Mouse (Mus musculus) stomach, postnatal 0 days (tissue): ENCODE data around the gene Edf1. TPM values are rescaled to one million over a fixed set of nuclear protein-coding genes. Genes with fewer than 3 reads are reported as not detected.

Experiments
- ATAC-seq: fragments of 200-750 bp; cut with Nextera tagmentation; 2 replicates; pipeline ENCODE4 v1.8.0; 2017; ENCODE audit not compliant: low FRiP score, low TSS enrichment
- DNase-seq: peaks from one replicate; pipeline ENCODE4 v3.0.0-alpha.2; 2016; ENCODE audit warnings: low spot score
- H3K27ac ChIP-seq: fragments of 300-500 bp; sonication (generic); replicated peaks from 2 replicates; pipeline ENCODE4 v1.5.1; 2014; ENCODE audit warnings: mild to moderate bottlenecking, control low read depth
- H3K27me3 ChIP-seq: fragments of 300-500 bp; sonication (generic); 2 replicates; pipeline ENCODE4 v1.6.1; 2014; ENCODE audit warnings: low read length; ENCODE audit not compliant: control insufficient read depth, insufficient read depth
- H3K36me3 ChIP-seq: fragments of 300-500 bp; sonication (generic); 2 replicates; pipeline ENCODE4 v1.6.1; 2014; ENCODE audit warnings: low read length, mixed read lengths; ENCODE audit not compliant: control insufficient read depth, insufficient read depth
- H3K4me1 ChIP-seq: fragments of 300-500 bp; sonication (generic); replicated peaks from 2 replicates; pipeline ENCODE4 v1.6.1; 2014; ENCODE audit warnings: antibody characterized with exemption; ENCODE audit not compliant: control insufficient read depth, insufficient read depth
- H3K4me2 ChIP-seq: fragments of 300-500 bp; sonication (generic); replicated peaks from 2 replicates; pipeline ENCODE4 v1.6.1; 2014; ENCODE audit warnings: low read depth, mild to moderate bottlenecking, control low read depth, moderate library complexity
- H3K4me3 ChIP-seq: fragments of 300-500 bp; sonication (generic); 2 replicates; pipeline ENCODE4 v1.5.1; 2014; ENCODE audit warnings: low read depth, low read length, control low read depth
- H3K9ac ChIP-seq: fragments of 300-500 bp; sonication (generic); 2 replicates; pipeline ENCODE4 v1.6.1; 2014; ENCODE audit warnings: mild to moderate bottlenecking, low read length, control low read depth, mixed read lengths
- H3K9me3 ChIP-seq: fragments of 300-500 bp; sonication (generic); 2 replicates; pipeline ENCODE4 v1.6.1; 2016; ENCODE audit warnings: low read length; ENCODE audit not compliant: control insufficient read depth
- CTCF ChIP-seq: IDR thresholded peaks from 2 replicates; pipeline ENCODE4 v1.5.1; 2016; ENCODE audit warnings: antibody characterized with exemption, low read depth, mild to moderate bottlenecking, moderate library complexity
- EP300 ChIP-seq: optimal IDR thresholded peaks from 2 replicates; pipeline ENCODE3; 2016; ENCODE audit warnings: antibody characterized with exemption
- WGBS: fragments of 180-500 bp; shearing (Covaris S2); extraction: QIAGEN DNeasy Blood & Tissue Kit; methylation state at CpG from one replicate; pipeline ENCODE4 v1.1.7; 2014; 5-methylcytosine and 5-hydroxymethylcytosine counted together
- polyA plus RNA-seq: library from polyadenylated mRNA; unstranded; fragments of >200 nt; fragmentation: Nextera tagmentation; extraction: Ambion mirVana; gene quantifications from 2 replicates; pipeline ENCODE4 v1.2.1, GENCODE M21; 2015

Edf1 gene
- polyA plus RNA-seq, 1 experiment from 2014 or later = 351 TPM

DNA sequence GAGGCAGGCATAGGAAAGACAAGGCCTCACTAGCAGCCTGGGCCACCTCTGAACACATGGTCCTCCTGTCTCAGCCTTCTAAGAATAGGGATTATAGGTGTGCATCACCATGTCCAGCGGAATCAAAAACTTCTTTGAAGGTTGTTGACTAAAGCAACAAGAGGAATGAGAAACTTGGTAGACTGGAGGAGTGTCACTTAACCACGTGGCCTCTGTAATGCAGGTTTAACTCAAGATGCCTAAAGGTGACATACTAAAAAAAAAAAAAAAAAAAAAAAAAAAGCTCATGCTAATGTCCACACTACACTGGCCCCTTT is 22.8 kb upstream of the Edf1 start:
- H3K9me3 ChIP-seq = no peaks in the 10 kb centered on the region
- peaks cover 13% of the 10 kb centered on the region for H3K36me3 ChIP-seq
- DNase-seq (no peak), ATAC-seq (no peak)
- H3K9ac ChIP-seq = no peak overlapping the region
- no peak overlapping the region for H3K4me2 ChIP-seq
- no peak for TF ChIP-seq EP300
- no peak for TF ChIP-seq CTCF
- H3K4me3 ChIP-seq = no peak overlapping the region
- H3K4me1 ChIP-seq = no peaks in the 10 kb centered on the region
- H3K27ac ChIP-seq = no peak overlapping the region
- no peaks in the 10 kb centered on the region for H3K27me3 ChIP-seq
- WGBS = 98% methylated on average over 2 of the region's 2 CpGs

DNA sequence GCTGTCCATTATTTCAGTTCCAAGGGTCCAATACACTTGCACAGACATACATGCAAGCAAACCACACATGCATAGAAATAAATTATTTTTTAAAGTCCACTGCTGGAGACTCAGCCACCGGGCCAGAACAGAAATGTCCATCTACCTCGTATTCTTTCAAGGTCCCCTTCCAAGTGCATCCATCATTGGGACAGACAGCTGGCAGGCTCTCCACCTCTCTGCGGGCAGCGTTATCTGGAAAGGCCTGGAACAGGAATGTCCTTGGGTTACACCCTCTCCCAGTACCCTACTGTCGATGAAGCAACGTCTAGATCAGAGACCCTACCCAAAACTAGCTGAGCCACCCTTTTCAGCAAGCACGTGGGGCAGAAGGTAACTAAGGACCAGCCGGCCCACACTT is 21.1 kb upstream of the Edf1 start:
- ATAC-seq (no peak), DNase-seq (no peak)
- 81% methylated on average over 8 of the region's 8 CpGs for WGBS
- Histone ChIP-seq H3K9me3 (no peaks in the 10 kb centered on the region), H3K4me3 (no peak overlapping the region), H3K4me1 (no peaks in the 10 kb centered on the region), H3K9ac (no peak overlapping the region), H3K27me3 (no peaks in the 10 kb centered on the region), H3K36me3 (peaks cover 7% of the 10 kb centered on the region; the same call in 1 of the 2 replicates), H3K4me2 (no peak overlapping the region), H3K27ac (no peak overlapping the region)
- TF ChIP-seq EP300 = no peak
- no peak for TF ChIP-seq CTCF

DNA sequence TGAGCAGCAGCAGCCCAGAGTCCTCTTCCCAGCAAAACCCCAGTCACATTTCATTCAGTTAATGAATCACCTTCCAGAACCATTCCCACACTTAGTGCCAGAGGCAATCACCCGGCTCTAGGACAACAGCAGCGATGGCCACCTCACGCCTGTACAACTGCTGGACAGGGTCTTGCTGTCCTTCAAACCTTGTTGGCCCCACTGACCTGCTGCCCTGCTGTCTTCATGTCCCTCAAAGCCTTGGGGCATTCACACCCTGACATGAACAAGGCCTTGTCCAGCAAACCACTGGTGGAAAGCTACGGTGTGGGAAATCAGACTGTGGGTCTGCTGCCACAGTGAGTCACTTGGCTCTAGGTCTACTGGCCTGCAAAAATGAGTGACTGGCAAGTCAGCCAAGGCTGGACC is 17.1 kb upstream of the Edf1 start:
- DNase-seq (no peak), ATAC-seq (no peak)
- peaks cover 4% of the 10 kb centered on the region; the same call in 1 of the 2 replicates for H3K36me3 ChIP-seq
- no peaks in the 10 kb centered on the region for H3K4me1 ChIP-seq
- no peak overlapping the region for H3K9ac ChIP-seq
- H3K4me2 ChIP-seq = no peak overlapping the region
- no peak overlapping the region for H3K4me3 ChIP-seq
- no peaks in the 10 kb centered on the region for H3K27me3 ChIP-seq
- H3K9me3 ChIP-seq = no peaks in the 10 kb centered on the region
- TF ChIP-seq CTCF = no peak
- TF ChIP-seq EP300 = no peak
- WGBS = 96% methylated on average over 4 of the region's 4 CpGs
- no peak overlapping the region for H3K27ac ChIP-seq

DNA sequence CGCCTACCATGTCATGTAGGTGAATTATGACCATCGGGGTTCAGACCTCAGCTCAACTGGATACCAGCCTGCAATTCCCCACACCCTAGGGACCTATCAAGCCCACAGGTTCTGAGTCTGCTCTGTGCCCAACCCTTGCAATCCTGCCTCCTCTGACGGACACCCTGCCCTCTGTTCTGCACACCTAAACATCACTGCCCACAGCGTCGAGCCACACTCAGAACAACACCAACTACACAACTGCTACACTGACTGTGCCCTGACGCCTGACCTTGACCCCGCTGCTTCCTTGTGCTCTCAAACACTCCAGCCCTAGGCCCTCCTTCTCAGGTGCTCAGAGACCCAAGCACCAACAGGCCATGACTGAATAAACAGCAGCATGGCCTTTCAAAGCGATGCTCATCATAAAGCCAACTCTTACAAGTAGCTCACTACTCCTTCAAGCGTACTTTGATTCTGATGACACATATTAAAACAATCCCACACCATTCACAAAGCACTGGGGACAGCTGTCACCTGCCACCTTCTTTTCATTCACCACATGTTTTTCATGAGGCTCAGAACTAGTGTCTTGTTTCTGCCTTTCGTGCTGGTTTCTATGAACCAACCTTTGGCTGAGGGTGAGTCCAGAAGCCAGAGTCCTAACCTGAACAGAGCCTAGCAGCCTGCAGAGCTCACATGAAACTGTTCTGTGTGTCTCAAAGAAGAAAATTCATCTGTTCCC is 15.8 kb upstream of the Edf1 start:
- Histone ChIP-seq H3K9me3 (no peaks in the 10 kb centered on the region), H3K4me3 (no peak overlapping the region), H3K4me2 (no peak overlapping the region), H3K9ac (no peak overlapping the region), H3K27me3 (no peaks in the 10 kb centered on the region), H3K27ac (no peak overlapping the region), H3K36me3 (0 out of 2 replicates have a peak, but pooled peaks cover 2% of the 10 kb centered on the region), H3K4me1 (no peaks in the 10 kb centered on the region)
- no peak for TF ChIP-seq CTCF
- TF ChIP-seq EP300 = no peak
- ATAC-seq (no peak), DNase-seq (no peak)
- WGBS = 75% methylated on average over 10 of the region's 10 CpGs

DNA sequence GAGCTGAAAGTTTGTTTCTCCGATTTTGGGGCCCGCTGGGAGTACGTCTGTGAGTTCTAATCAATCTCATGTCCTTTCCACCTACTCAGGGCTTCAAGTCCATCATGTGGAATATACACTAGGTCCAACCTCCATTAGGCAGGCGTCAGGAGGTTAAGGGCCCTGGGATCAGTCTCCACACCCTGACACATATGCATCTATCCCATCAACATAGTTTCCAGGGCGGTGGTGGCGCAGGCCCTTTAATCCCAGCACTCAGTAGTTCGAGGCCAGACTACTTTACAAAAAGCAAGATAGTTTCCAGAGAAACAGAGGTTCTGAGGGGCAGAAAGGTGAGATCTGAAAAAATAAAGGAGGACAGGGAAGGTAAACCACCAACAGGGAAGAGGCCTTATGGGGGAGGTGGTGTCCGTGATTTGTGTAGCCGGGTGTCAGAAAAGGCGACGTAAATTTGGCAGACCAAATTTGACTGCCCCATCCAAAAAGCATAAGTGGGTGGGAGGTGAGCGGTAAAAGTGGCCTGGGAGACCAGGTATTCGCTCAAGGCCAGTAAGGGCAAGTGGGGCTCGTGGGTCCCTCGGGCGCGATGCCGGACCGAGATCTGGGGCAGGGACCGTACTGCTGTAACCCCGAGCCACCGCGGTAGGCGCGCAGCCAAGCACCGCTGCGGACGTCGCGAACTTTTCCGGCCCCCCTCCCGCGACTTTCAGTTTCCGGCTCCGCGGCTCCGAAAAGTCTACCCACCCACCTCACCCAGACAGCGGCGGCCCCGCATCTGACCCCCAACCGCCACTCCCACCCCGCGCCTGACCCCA is 11.4 kb upstream of the Edf1 start:
- ATAC-seq (peak; percentile 64), DNase-seq (no peak)
- WGBS = 5% methylated on average over 40 of the region's 43 CpGs
- H3K4me3 ChIP-seq = peak overlapping the region; percentile 76
- peak overlapping the region; percentile 80 for H3K9ac ChIP-seq
- peak overlapping the region; percentile 61 for H3K27ac ChIP-seq
- peak overlapping the region; percentile 79 for H3K4me2 ChIP-seq
- no peaks in the 10 kb centered on the region for H3K4me1 ChIP-seq
- no peaks in the 10 kb centered on the region for H3K36me3 ChIP-seq
- no peaks in the 10 kb centered on the region for H3K9me3 ChIP-seq
- TF ChIP-seq EP300 (no peak), CTCF (no peak)
- no peaks in the 10 kb centered on the region for H3K27me3 ChIP-seq
